Mouse (Mus musculus): ENCODE results near the gene Dnaja3. TPM values are rescaled to one million over a fixed set of nuclear protein-coding genes. Genes with fewer than 3 reads are reported as not detected.

Dnaja3 gene
- total RNA-seq, 1 experiment from 2014 or later, result 166 TPM

DNA sequence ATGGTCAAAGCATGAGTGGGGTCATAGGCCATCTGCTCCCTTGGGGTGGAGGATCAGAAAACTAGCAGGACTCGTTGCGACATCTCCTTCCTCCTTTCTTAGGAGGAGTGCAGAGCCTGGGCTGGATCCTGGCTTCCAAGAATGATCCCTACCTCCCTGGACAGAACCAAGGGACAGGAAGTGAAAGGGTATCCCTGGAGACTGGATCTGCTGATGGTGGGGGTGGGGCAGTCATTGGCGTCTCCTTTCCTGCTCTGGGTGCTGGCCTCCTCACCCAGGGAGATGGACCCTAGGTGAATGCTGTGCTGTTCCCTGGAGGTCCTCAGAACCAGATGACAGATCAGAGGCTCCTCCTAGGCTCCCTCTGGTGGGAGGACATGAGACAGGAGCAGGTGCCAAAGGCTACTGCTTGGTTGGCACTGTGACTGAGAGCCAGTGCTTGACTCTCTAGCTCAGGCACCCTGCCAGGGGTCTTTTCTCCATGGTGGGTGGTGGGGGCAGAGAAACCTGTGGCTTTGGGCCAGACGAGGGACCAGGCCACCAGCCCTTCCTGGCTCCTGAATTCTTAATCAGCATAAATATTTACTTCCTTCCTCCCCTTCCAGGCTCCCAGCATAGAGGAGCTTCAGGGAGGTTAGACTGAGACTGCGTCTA is 33.2 kb upstream of the Dnaja3 start:
- peak; percentile 68 for DNase-seq

DNA sequence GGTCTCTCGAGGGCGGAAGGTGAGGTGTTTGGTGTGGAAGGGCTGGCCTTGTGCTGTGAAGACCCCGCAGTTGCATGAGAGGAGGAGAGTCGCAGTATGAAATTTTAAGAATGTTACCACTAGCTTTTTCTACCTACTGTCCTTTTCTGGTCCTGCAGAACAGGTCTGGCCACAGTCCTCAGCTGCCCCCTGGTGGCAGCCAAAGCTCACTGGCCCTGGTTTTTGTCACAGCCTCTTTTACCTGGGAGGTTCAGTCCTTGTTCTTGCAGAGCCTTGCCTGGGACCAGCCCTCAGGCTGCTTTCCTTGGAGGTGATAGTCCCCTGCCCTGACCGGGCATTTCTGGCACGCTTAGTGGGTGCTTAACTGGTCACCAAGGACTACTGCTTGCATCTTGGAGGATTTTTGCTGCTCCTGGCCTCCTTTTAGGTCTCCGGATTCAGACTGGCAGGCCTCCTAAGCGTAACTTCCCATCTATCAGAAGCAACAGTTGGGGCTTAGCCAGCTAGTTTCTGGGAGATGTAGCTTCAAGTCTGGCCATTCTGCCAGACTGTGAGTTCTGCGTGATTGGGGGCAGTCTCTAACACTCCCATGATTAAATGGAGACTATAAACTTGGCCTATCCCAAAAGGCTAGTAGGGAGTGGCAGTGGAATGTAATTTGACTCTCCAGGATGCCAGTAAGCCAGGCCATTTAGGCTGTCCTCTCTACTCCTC is 31.8 kb upstream of the Dnaja3 start:
- peak; percentile 90 for DNase-seq

DNA sequence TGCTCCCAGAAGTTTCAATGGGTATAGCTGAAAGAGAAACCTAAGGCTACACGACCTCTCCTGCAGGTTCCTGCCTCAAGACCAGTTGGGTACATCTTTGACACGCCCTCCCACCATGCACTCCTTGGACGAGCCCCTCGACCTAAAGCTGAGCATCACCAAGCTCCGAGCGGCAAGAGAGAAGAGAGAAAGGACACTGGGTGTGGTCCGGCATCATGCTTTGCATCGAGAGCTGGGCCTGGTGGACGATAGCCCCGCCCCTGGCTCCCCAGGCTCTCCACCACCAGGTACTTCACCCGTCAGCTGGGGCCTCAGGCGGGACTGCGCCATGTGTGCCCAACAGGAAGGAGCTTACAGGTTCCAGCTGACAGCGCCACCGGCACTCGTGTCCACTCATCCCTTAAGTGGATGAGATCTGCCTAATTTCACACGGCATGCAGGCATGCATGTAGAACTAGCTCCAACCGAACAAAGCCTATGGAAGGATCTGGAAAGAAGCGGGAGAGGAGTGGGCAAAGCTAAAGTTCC is 31.2 kb upstream of the Dnaja3 start:
- no peak for DNase-seq

DNA sequence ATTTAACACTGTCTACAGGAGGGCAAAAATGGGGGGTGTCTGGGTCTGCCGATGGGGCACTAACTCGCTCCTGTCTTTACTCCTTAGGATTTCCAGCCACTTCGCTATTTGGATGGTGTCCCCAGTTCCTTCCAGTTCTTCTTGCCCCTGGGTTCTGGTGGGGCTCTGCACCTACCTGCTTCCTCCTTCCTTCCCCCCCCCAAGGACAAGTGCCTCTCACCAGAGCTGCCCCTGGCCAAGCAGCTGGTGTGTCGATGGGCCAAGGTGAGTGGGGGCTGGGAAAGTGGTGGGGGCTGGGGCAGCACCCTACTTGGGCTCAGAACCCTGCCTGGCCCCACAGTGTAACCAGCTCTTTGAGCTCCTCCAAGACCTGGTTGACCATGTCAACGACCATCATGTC is 28.6 kb upstream of the Dnaja3 start:
- no peak for DNase-seq

DNA sequence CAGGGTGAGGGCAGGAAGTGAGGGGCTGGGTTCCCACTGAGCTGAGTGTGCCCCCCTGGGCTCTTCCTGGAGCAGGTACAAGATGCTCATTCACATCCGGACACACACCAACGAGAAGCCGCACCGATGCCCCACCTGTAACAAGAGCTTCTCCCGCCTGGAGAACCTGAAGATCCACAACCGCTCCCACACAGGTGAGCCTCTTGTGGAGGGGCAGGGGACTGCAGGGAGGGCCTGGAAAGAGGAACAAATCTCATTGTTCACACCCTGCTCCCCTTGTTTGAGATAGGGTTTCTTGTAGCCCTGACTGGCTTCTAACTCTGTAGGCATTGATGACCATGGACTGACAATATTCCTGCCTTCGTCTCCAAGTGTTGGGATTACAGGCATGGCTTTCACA is 28.1 kb upstream of the Dnaja3 start:
- no peak for DNase-seq

DNA sequence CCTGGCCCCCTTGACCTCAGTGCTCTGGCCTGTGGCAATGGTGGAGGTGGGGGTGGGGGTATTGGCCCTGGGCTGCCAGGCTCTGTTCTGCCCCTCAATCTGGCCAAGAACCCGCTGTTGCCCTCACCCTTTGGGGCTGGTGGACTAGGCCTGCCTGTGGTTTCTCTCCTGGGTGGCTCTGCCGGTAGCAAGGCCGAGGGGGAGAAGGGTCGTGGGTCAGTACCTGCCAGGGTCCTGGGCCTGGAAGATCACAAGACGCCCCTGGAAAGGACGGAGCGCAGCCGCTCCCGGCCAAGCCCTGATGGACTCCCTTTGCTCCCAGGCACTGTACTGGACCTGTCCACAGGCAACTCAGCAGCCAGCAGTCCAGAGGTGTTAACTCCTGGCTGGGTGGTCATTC is 26.1 kb upstream of the Dnaja3 start:
- DNase-seq, result no peak

DNA sequence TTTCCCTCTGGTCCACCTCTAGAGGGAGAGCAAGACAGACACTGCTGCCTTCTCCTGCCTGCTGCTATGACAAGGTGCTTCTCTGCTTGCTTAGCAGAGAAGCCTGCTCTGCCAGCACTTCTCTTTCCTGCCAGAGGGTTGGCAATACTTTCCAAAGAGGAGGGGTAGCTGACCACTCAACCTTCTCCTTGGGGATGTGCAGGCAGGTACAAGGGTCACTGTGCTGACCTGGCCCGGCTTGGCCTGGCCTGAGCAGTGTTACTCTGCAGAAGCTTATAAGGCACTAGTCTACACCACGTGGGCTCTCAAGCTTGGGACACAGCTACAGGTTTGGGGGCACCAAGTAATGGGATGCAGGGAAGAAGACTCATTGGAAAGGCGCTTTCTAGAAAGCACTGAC is 25.1 kb upstream of the Dnaja3 start:
- DNase-seq, result no peak

DNA sequence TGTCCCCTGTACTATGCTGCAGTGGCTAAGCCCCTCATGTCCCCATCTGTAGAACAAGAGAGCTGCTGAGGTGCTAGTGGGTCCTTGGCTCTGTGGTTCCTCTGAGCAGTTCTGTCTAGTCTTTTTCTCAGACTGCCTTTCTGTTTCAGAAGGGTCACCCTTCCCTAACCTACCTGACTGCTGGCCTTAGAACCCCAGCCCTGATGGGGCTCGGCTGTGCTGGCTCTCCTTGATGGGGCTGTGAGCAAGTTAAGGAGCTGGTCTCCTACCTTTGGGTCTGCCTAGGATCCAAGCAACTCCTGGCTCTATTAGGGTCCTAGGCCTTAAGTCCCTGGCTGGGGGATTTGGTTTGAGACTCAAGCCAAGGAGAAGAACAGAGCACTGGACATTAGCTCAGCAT is 24.5 kb upstream of the Dnaja3 start:
- no peak for DNase-seq

DNA sequence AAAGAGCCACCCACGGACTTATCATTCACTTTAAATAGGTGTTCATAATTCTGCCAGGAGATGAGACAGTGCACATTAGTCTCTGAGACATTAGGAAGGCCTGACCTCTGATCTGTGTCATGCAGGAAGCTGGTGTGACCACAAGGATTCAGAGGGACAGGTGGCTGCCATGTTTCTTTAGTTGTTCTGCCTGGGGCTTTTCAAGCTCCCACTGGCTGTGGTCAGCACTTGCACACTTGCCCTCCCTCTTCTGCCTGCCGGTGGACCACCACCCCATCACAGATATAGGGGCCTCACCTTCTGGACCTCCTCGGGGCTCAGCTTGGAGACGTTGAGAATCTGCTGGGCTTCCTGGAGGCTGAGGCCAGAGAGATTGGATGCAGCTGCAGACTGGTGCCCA is 23.0 kb upstream of the Dnaja3 start:
- DNase-seq, result no peak

DNA sequence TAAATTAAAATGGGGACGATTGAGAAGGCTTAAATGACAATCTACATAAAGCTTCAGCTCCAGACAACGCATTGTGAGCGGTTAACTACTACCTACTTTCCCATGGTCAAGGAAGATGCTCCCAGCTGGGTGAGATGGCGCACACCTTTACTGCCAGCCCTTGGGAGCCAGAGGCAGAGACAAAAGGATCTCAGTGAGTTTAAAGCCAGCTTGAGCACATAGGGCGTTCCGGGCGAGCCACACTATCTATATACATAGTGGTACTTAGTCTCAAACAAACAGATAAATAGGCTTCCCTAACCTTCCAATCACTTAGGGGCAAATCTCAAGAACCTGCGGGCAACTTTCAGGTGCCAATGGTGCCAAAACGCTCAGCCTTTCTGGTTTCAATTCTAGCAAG is 15.7 kb upstream of the Dnaja3 start:
- no peak for DNase-seq

DNA sequence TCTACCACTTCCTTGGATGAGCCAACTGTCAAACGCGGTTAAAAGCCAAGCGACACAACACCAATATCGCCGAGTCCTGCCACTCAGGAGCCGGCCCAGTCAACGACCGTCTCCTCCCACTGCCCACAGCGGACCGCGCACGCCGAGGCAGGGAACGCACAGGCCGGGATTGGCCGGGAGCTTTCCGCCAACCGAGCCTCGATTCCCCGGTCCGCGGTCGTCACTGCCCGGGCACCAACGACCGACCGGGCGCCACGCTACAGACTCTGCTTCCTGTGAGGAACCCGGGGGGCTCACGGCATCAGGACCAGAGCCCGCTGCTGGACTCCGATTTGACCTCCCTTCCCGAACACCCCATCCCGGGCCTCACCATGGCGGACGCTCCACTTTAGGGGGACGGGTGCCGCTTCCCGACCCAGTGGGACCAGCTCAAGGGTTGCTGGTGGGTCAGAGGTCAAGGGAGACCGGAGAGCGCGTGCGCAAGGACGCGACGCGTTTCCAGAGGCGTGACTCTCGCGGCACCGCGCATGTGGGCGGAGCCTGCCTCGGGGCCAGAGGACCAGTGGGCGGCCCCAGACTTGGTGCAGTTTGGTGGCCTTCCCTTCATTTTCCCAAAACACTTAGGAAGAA is 15.2 kb upstream of the Dnaja3 start, which contains the start of gene Pam16:
Gene Pam16, minus strand, starts transcription at position 508 of the 630 bp plus-strand sequence.
- peak; percentile 97 for DNase-seq

DNA sequence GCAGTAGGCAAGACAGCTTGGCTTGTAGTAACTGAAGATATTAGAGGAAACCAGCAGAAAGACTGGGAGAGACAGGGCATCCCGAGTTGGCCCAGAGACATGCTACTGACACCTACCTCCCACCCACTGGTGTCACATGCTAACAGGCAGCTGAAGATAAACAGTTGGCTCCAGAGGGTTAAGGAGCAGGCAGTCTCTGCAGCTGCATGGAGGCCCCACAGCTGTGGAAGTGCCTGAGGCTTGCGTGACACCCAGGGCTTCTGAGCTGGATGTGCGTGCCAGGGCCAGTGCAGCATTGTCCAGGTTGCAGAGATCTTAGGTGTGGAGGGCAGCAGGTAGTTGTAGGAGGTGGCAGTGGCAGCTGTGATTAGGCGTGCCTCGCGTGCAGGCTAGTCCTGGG is 12.7 kb upstream of the Dnaja3 start:
- no peak for DNase-seq

DNA sequence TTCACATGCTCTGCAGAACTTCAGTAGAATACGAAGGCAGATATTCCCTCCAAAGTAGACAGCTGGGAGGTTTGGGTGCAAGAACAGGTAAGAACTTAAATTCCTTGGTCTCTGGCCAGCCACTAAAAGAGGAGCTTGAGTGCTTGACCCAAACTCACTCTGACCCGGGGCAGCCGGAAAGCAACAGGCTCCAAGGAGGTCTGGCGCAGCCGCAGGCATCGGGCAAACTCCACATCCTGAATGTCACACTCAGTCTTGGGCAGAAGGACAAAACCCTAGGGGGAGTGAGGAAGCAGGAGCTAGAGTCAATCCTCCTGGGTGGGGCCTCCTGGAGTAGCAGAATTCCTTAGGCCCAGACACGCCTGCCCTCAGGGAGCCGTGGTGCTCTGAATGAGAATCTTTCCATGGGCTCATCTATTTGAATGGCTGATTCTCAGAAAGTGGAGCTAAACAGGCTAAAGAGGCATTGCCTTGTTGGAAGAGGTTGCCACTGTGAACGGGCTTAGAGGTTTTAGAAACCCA is 10.8 kb upstream of the Dnaja3 start:
- no peak for DNase-seq

DNA sequence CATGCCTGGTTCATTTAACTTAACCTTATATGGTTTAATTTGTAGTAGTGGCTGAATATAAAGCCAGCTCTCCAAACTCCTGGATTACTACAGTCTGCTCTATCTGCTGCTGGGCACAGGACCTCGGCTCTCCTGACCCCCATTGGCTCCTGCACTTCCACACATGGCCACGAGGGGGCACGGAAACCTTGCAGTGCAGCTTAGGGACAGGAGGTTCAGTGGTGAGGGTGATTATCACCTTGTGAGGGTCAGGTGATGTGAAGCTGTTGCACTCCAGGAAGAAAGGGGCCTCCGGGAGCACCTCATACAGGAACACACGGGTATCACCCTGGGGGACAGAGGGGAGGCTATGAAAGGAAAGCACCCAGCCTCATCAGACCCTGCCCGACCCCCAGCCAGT is 9.8 kb upstream of the Dnaja3 start:
- peak; percentile 92 for DNase-seq

DNA sequence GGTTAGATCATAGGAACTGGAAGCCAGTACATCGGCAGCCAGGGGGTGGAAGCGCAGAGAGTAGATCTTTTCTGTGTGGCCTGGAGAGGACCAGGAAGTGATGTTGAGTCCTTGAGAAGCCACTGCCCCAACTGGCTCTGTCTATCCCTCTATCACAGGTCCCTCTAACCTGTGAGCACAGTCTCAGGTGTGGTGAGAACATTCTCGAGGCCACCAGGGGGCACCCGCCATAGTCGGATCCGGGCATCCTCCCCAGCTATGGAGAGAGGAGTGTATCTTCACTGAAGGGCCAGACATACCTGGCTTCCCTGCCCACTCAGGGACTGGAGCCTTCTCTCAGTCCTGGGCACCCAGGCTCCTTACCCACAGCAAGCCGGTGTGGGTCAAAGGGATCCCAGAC is 7.7 kb upstream of the Dnaja3 start:
- no peak for DNase-seq

DNA sequence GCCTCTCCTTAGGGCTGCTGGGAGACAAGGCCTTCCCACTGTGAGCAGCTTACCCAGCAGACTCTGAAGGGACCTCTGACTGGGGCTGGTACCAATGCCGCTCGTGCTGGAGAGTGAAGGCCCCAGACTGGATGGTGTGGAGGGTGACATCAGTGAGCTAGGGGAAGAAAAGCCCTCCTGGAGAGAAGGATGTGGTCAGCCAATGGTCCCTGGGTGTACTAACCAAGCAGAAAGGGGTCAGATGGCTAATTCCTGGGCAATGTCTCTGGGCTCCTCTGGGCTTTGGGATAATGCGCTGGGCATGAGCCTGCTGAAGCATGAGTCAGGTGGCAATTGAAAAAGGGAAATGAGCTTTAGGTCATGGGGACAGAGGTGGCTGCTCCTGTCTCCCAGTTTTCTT is 6.1 kb upstream of the Dnaja3 start:
- DNase-seq, result no peak

DNA sequence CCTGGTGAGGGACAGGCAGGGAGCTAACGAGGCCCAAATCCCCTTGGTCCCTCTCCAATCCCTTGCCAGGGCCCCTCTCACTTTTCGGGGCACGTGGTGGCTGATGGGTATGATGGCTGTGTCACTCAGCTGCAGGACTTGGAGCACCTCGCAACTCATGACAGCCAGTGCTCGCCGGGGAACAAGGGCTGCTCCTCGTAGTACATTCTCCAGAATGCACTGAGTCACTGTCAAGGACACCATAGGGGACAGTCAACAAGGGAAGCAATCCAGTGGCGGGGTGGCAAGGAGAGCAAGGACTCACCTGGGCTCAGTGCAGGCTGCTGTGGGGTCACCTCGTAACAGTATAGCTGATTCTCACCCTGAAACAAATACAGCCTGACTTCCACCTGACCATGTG is 5.1 kb upstream of the Dnaja3 start:
- no peak for DNase-seq

DNA sequence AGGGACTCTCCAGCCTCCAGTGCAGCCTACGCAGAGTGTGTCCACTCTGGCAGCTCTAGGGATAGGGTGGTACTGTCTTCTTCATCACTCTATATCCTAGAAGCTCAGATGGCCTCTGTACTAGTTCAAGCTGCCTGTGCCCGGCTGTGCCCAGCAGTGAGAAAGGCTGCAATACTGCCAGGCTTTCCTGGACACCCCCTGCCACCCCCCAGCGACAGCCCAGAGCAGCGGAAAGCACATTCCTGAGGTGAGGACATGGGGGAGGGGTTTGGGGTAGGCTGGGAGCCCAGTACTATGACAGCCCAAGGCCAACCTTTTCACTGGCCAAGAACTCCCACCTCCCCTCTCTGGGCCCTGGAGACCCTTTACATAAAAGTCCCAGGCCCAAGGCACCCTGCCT is 4.0 kb upstream of the Dnaja3 start:
- DNase-seq, result no peak

DNA sequence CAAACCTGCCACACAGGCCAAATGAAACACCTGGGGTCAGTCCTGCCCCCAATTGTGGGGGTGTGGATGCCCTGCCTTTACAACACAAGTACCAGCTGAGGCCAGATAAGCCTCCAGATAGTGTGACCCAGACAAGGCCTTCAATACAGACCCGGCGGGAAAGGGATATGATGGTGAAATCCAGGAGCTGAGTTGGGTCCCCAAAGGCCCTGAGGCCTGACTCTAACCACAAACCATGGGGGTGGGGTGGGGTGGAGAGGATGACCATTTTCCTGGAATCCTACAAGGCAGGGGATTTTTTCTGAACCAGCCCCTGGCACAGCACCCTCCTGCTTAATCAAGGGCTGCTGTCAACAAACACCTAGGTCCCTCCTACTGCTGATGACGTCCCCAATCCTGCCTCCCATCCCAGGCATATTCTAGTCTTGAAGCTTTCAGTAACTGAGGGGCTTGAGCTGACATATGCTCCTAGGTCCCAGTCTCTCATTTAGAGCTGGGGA is 848 bp upstream of the Dnaja3 start:
- DNase-seq, result no peak

DNA sequence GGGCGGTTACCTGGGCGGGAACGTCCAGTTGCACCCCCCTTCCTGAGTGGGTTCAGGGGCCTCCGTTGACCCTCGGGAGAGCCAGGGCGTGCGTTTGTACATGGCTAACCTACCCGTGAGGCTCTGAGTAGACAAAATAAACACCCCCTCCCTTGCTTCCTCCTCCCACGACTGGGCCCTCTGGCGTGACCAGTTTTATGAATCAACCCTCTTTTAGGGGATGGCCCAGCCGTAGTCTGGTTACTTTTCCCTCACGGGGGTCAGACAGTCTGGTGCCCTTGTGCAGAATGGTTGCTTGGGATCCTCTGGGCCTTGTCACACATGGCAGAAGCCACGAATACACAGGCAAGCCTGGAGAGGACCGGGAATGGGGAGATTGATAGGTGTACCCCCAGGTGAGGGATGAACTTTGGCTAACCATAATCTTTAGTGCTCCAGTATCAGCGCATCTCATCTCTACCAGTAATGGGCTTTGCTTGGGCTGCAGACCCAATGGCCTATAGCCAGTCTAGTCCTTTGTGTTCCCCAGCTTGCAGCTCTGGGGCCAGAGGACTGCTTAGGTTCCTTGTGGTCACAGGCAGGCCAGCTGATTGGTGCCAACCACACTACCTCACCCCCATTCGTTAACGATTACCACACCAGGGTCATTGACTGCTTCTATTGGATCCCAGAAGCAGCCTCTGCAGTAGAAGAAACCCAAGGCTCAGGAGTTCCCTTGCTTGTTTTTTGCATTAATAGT is 647 bp downstream of the Dnaja3 start:
- no peak for DNase-seq

DNA sequence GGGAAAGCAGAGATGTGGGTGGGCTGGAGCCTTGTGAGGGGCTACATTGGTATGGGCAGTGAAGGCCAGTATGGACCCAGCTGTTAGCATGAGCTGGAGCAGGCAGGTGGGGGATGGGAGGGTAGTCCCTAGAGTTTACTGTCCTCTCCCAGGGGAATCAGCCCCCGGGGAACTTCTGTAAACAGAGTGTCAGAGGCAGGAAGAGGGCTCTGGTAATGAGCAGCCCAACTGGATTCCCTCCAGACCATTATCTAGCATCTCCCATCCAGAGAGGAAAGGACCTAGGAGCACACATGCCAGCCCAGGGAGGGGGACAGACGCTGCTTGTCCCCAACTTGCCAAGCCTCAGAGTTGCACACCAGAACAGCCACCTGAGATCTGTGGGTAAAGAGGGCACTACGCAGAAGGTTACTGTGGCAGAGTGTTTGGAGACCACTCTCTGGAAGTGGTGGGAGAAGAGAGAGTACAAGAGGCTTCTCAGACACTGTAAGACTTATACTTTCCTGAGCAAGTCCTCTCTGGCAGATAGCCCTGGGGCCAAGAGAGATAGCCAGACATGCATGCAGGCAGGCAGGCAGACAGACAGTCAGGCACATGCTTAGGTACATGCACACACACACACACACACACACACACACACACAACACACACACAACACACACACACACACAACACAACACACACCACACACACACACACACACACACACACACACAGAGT is 1.5 kb downstream of the Dnaja3 start:
- no peak for DNase-seq

DNA sequence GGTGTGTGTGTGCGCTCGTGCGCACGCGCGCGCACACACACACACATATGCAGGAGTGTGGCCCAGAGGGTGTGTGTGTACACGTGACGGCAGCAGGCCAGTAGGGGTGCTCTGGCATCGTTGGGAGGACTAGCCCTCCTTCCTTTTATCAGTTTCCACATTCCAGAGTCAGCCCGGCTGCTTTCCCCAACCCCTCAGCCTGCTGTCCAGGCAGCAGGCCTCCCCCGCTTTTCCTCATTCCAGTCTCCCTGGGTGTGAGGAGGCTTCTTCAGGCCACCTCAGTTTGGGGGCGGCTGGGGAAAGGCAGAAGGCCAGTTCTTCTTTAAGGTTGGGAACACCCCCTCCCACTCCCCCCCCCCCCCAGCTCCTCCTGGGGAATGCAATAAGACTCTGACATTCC is 2.4 kb downstream of the Dnaja3 start:
- DNase-seq, result no peak
